8 mouse cellular contexts compared by ENCODE assay signal in genomic region chr4:130307851-130308230, GRCm38 (mm10). TPM values are rescaled to one million over a fixed set of nuclear protein-coding genes. Genes with fewer than 3 reads are reported as not detected.
A peak's percentile ranks its signal among the peaks of the same experiment; 100 is the strongest.
DNase-seq lines count a peak whose midpoint lies in the region; ATAC-seq and TF ChIP-seq lines count a peak whose summit lies in the region.

No protein-coding gene starts in this region.

- H3K9ac ChIP-seq in liver, embryonic 14.5 days (replicated peaks), result peak overlapping the region; percentile 24; the same call in 1 of the 2 replicates

- peak overlapping the region; percentile 75 for H3K4me2 ChIP-seq in liver, embryonic 14.5 days (ENCODE audit: low read depth)

- H3K9me3 ChIP-seq in liver, embryonic 14.5 days (ENCODE audit: control insufficient read depth, low read length), result no peaks in the 10 kb centered on the region

- peak overlapping the region; percentile 87 for H3K27ac ChIP-seq in layer of hippocampus, adult 2 months
- H3K27ac ChIP-seq in liver, embryonic 14.5 days, result no peak overlapping the region

- ATAC-seq in liver, embryonic 14.5 days (ENCODE audit: insufficient read depth), result no peak; the same call in 1 of the 2 replicates
- ATAC-seq in inflammation-experienced regulatory T-cells, adult 6 months, result no peak

- WGBS in liver, embryonic 14.5 days (ENCODE audit: insufficient replicate concordance), result under 1% methylated on average over 23 of the region's 23 CpGs

- peaks cover under 1 to 10% of the 10 kb centered on the region in 2 experiments; a peak in 3 of 4 replicates for H3K4me1 ChIP-seq in liver, embryonic 14.5 days (replicated peaks; ENCODE audit: control insufficient read depth in 2 of 2, insufficient read depth in 2 of 2, low read length in 1 of 2)

- DNase-seq in layer of hippocampus, adult 2 months (ENCODE audit: low spot score in 2 of 2), result peak in 1 of 2 experiments; percentile 25
- DNase-seq in layer of hippocampus, adult 11-12 months (ENCODE audit: low spot score), result no peak
- DNase-seq in embryo, embryonic 11 days, result peak; percentile 78
- DNase-seq in heart, adult 9 months (ENCODE audit: low spot score in 2 of 2), result peak; percentile 42 to 68
- DNase-seq in kidney, adult 18-20 months, result peak; percentile 87
- no peak for DNase-seq in liver, embryonic 14.5 days (ENCODE audit: low read depth in 3 of 3, low spot score in 3 of 3)
- DNase-seq in naive thymus-derived CD4-positive, alpha-beta T cell, adult 2 months (ENCODE audit: low read depth), result peak; percentile 30

- H3K27me3 ChIP-seq in liver, embryonic 14.5 days (ENCODE audit: control insufficient read depth, insufficient read depth, low read length), result peaks cover 52% of the 10 kb centered on the region

- peak; percentile 37 for TF ChIP-seq CTCF in layer of hippocampus, adult 2 months (conservative IDR thresholded peaks at IDR 0.05)
- TF ChIP-seq CTCF in liver, embryonic 14.5 days (IDR thresholded peaks at IDR 0.05; ENCODE audit: low read depth), result 0 out of 2 replicates have a peak, but pooled peaks have one; percentile 20

- no peaks in the 10 kb centered on the region for H3K36me3 ChIP-seq in liver, embryonic 14.5 days (replicated peaks; ENCODE audit: control insufficient read depth, insufficient read depth, low read depth)

- H3K4me3 ChIP-seq in layer of hippocampus, adult 2 months, result peak overlapping the region; percentile 54
- peak overlapping the region; percentile 20 to 51 for H3K4me3 ChIP-seq in liver, embryonic 14.5 days (ENCODE audit: insufficient read depth in 1 of 2, low read depth in 2 of 2, low read length in 2 of 2)

- no peak for TF ChIP-seq EP300 in liver, embryonic 14.5 days (IDR thresholded peaks at IDR 0.05; ENCODE audit: low read depth)

RNA-seq across cellular contexts. Expression of gene Fabp3, which starts 0.6 kb away (rescaled TPM):
- total RNA-seq in layer of hippocampus, adult 2 months (2021), result 10 to 100 TPM; 88.5 to 92.2 TPM
- polyA plus RNA-seq in liver, embryonic 14.5 days (2012; rRNA removed), result 0.15 and 0.61 TPM in 2 replicates
- 0.22 and 0.29 TPM in 2 replicates for polyA plus RNA-seq in liver, embryonic 14.5 days (2014; fragmentation: Nextera tagmentation; extraction: Ambion mirVana)
- 1 to 10 TPM in 1 of 3 experiments, not detected in 2; 1.6 TPM for polyA plus RNA-seq in inflammation-experienced regulatory T-cells, adult 6 months (2017; shearing (Covaris generic))

RNA-seq across cellular contexts. Expression of gene Gm10570, which starts 0.6 kb away (rescaled TPM):
- total RNA-seq in layer of hippocampus, adult 2 months (2021), result 1 to 10 TPM; 1.3 to 1.6 TPM
- polyA plus RNA-seq in liver, embryonic 14.5 days (2012; rRNA removed), result 0.08 TPM in 1 of 2 replicates, not detected in the other
- not detected in 2 replicates for polyA plus RNA-seq in liver, embryonic 14.5 days (2014; fragmentation: Nextera tagmentation; extraction: Ambion mirVana)
- polyA plus RNA-seq in inflammation-experienced regulatory T-cells, adult 6 months (2017; shearing (Covaris generic)), result not detected

RNA-seq across cellular contexts. Expression of gene Serinc2, which starts 28.8 kb away (rescaled TPM):
- 10 to 100 TPM; 11.1 to 14.1 TPM for total RNA-seq in layer of hippocampus, adult 2 months (2021)
- 0.45 and 0.48 TPM in 2 replicates for polyA plus RNA-seq in liver, embryonic 14.5 days (2012; rRNA removed)
- polyA plus RNA-seq in liver, embryonic 14.5 days (2014; fragmentation: Nextera tagmentation; extraction: Ambion mirVana), result 0.23 and 0.30 TPM in 2 replicates
- polyA plus RNA-seq in inflammation-experienced regulatory T-cells, adult 6 months (2017; shearing (Covaris generic)), result under 1 TPM in 2 of 3 experiments, not detected in 1; 0.39 to 0.75 TPM

RNA-seq across cellular contexts. Expression of gene Zcchc17, which starts 51.9 kb away (rescaled TPM):
- total RNA-seq in layer of hippocampus, adult 2 months (2021), result 10 to 100 TPM; 66.1 to 66.5 TPM
- polyA plus RNA-seq in liver, embryonic 14.5 days (2012; rRNA removed), result 10.8 and 17.1 TPM in 2 replicates
- polyA plus RNA-seq in liver, embryonic 14.5 days (2014; fragmentation: Nextera tagmentation; extraction: Ambion mirVana), result 44.9 and 49.7 TPM in 2 replicates
- polyA plus RNA-seq in inflammation-experienced regulatory T-cells, adult 6 months (2017; shearing (Covaris generic)), result 10 to 100 TPM; 69.3 to 84.5 (median 79.9) TPM

RNA-seq across cellular contexts. Expression of gene Snrnp40, which starts 52.1 kb away (rescaled TPM):
- total RNA-seq in layer of hippocampus, adult 2 months (2021), result 10 to 100 TPM; 32.4 to 33.8 TPM
- polyA plus RNA-seq in liver, embryonic 14.5 days (2012; rRNA removed), result 39.8 and 50.3 TPM in 2 replicates
- polyA plus RNA-seq in liver, embryonic 14.5 days (2014; fragmentation: Nextera tagmentation; extraction: Ambion mirVana), result 74.6 and 77.2 TPM in 2 replicates
- polyA plus RNA-seq in inflammation-experienced regulatory T-cells, adult 6 months (2017; shearing (Covaris generic)), result 10 to 100 TPM; 53.6 to 63.4 (median 62.1) TPM

Comparison
In these comparisons a context has a peak if more than half of its experiments do, and no peak if none do; other contexts are left out.
1. DNase-seq: peak in embryo, embryonic 11 days (single experiment), heart, adult 9 months (2 of 2), kidney, adult 18-20 months (single experiment) and naive thymus-derived CD4-positive, alpha-beta T cell, adult 2 months (single experiment); none in layer of hippocampus, adult 11-12 months (single experiment) and liver, embryonic 14.5 days (0 of 3).